Mouse (Mus musculus) monocyte, adult 2 months (primary cell): ENCODE results near the gene Bola1.

Source experiments
- DNase-seq, 2 experiments: peaks; one replicate each; pipeline ENCODE4 v3.0.0; 2022; ENCODE audit warnings: low spot score in 2 of 2, low read depth in 1 of 2

Gene Bola1

GRCm38 (mm10) chr3:96159820-96160219, 59.7 kb downstream of the Bola1 start:
- no peak for DNase-seq

- DNase-seq, result no peak
Observed at GRCm38 (mm10) chr3:96155501-96155900, 64.0 kb downstream of the Bola1 start.

DNA sequence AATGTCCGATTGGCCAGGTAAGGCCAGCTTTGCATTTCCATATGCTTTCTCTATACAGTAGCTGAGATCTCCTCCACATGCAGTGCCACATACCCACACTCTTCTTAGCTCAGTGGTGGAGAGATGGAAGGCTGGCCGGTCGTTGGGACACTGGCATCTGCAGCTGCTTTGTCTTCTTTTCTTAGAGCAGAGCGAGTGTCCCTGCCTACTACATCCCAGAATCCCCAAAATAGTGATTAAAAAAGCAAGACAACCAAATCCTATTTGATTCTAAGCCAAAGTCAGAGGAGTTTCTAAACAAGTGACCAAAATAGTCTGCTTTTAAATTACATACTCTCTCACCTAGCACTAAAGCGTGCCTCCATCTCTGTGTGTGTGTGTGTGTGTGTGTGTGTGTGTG, 66.9 kb downstream of the Bola1 start:
- no peak for DNase-seq

DNA sequence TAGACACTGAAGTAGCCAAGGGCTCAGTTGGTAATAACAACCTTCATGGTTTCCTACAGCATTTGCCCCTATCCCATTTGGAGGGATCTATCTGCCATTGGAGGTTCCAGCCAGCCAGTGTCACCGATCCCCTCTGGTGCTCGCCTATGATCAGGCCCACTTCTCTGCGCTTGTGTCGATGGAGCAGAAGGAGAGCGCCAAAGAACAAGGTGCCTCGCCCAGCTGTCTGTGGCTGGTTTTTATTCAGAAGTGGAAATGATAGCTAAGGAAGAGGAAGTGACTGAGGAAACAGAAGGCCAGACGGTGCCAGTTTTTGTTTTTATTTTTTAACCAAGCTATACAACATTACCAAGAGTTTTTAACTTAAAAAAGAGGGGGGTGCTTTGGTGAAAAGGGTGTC, 67.7 kb downstream of the Bola1 start:
- DNase-seq, result no peak

GRCm38 (mm10) chr3:96147950-96148349, 71.6 kb downstream of the Bola1 start:
- no peak for DNase-seq
